ENCODE assay signal across 28 mouse cellular contexts in genomic region chr4:62836875-62837274, GRCm38 (mm10).
DNase-seq lines count a peak whose midpoint lies in the region; ATAC-seq lines count a peak whose summit lies in the region.
"Had no signal": no experiment of that assay in that cellular context is flagged by ENCODE, and none has a peak within 500 bp of the region (broad histone marks: within the 10 kb centered on the region; RNA-seq: fewer than 3 reads in every experiment).

No protein-coding gene starts in this region.

- no peak overlapping the region for H3K4me2 ChIP-seq in intestine, embryonic 14.5 days (ENCODE audit: low read length)
- H3K4me2 ChIP-seq in intestine, embryonic 15.5 days (replicated peaks): no peak overlapping the region
- H3K4me2 ChIP-seq in kidney, embryonic 14.5 days (replicated peaks; ENCODE audit: low read depth, low read length): no peak overlapping the region
- H3K4me2 ChIP-seq: embryonic facial prominence, embryonic 12.5 days; embryonic facial prominence, embryonic 15.5 days; heart, embryonic 12.5 days; heart, embryonic 15.5 days; hindbrain, embryonic 13.5 days had no signal

- 62% methylated on average over 6 of the region's 6 CpGs for WGBS in intestine, embryonic 14.5 days
- WGBS in intestine, embryonic 15.5 days: 59% methylated on average over 6 of the region's 6 CpGs
- 52% methylated on average over 6 of the region's 6 CpGs for WGBS in kidney, embryonic 14.5 days

- no peak overlapping the region for H3K27ac ChIP-seq in intestine, embryonic 14.5 days (ENCODE audit: low read depth)
- H3K27ac ChIP-seq in intestine, embryonic 15.5 days: no peak overlapping the region
- no peak overlapping the region for H3K27ac ChIP-seq in kidney, embryonic 14.5 days (ENCODE audit: low read depth, low read length)
- H3K27ac ChIP-seq: embryonic facial prominence, embryonic 12.5 days; embryonic facial prominence, embryonic 15.5 days; gastrocnemius, adult 2 months; heart, adult 2 months; heart, embryonic 15.5 days; hindbrain, embryonic 10.5 days; hindbrain, embryonic 13.5 days had no signal

- H3K27me3 ChIP-seq in intestine, embryonic 14.5 days (replicated peaks; ENCODE audit: control insufficient read depth, insufficient read depth, low read length): no peaks in the 10 kb centered on the region
- no peaks in the 10 kb centered on the region for H3K27me3 ChIP-seq in intestine, embryonic 15.5 days (replicated peaks)
- H3K27me3 ChIP-seq in kidney, embryonic 14.5 days (ENCODE audit: control insufficient read depth, insufficient read depth, low read length): no peaks in the 10 kb centered on the region
- H3K27me3 ChIP-seq: embryonic facial prominence, embryonic 12.5 days; embryonic facial prominence, embryonic 15.5 days; heart, embryonic 12.5 days; heart, embryonic 15.5 days; hindbrain, embryonic 13.5 days had no signal

- H3K4me1 ChIP-seq in intestine, embryonic 14.5 days (replicated peaks; ENCODE audit: control insufficient read depth, insufficient read depth, low read length): no peaks in the 10 kb centered on the region
- H3K4me1 ChIP-seq in intestine, embryonic 15.5 days (replicated peaks): peaks cover 4% of the 10 kb centered on the region
- peaks cover 4% of the 10 kb centered on the region; the same call in 1 of the 2 replicates for H3K4me1 ChIP-seq in kidney, embryonic 14.5 days (ENCODE audit: control insufficient read depth, insufficient read depth, low read length)
- H3K4me1 ChIP-seq: embryonic facial prominence, embryonic 15.5 days had no signal

- H3K36me3 ChIP-seq in intestine, embryonic 14.5 days (ENCODE audit: control insufficient read depth, insufficient read depth, low read length): no peaks in the 10 kb centered on the region
- H3K36me3 ChIP-seq in intestine, embryonic 15.5 days: no peaks in the 10 kb centered on the region
- H3K36me3 ChIP-seq in kidney, embryonic 14.5 days (ENCODE audit: control insufficient read depth, insufficient read depth, low read length): no peaks in the 10 kb centered on the region
- H3K36me3 ChIP-seq: embryonic facial prominence, embryonic 12.5 days; embryonic facial prominence, embryonic 15.5 days; heart, embryonic 12.5 days; heart, embryonic 15.5 days; hindbrain, embryonic 10.5 days; hindbrain, embryonic 13.5 days had no signal

- no peak overlapping the region for H3K4me3 ChIP-seq in intestine, embryonic 14.5 days (ENCODE audit: low read depth, low read length)
- no peak overlapping the region for H3K4me3 ChIP-seq in intestine, embryonic 15.5 days (replicated peaks)
- H3K4me3 ChIP-seq in kidney, embryonic 14.5 days (ENCODE audit: low read length): no peak overlapping the region
- H3K4me3 ChIP-seq: embryonic facial prominence, embryonic 12.5 days; embryonic facial prominence, embryonic 15.5 days; gastrocnemius, adult 2 months; heart, adult 2 months; heart, embryonic 12.5 days; heart, embryonic 15.5 days; hindbrain, embryonic 10.5 days; hindbrain, embryonic 13.5 days had no signal

- H3K9ac ChIP-seq in intestine, embryonic 14.5 days (ENCODE audit: low read length): no peak overlapping the region
- no peak overlapping the region for H3K9ac ChIP-seq in intestine, embryonic 15.5 days
- no peak overlapping the region for H3K9ac ChIP-seq in kidney, embryonic 14.5 days (ENCODE audit: low read depth, low read length)
- H3K9ac ChIP-seq: embryonic facial prominence, embryonic 12.5 days; embryonic facial prominence, embryonic 15.5 days; forebrain, postnatal 0 days; heart, embryonic 12.5 days; heart, embryonic 15.5 days; hindbrain, embryonic 13.5 days had no signal

- H3K9me3 ChIP-seq in intestine, embryonic 14.5 days (ENCODE audit: control insufficient read depth, low read length): no peaks in the 10 kb centered on the region
- no peaks in the 10 kb centered on the region for H3K9me3 ChIP-seq in intestine, embryonic 15.5 days
- no peaks in the 10 kb centered on the region for H3K9me3 ChIP-seq in kidney, embryonic 14.5 days (ENCODE audit: control insufficient read depth, low read length)
- H3K9me3 ChIP-seq: embryonic facial prominence, embryonic 12.5 days; embryonic facial prominence, embryonic 15.5 days; heart, embryonic 12.5 days; heart, embryonic 15.5 days; hindbrain, embryonic 10.5 days; hindbrain, embryonic 13.5 days had no signal

- DNase-seq in adrenal gland, adult 2 months: peak; percentile 5
- no peak for DNase-seq in adrenal gland, postnatal 14 days
- peak; percentile 34 for DNase-seq in intestine, embryonic 14.5 days (ENCODE audit: low spot score)
- DNase-seq in kidney, postnatal 10 days: peak; percentile 30
- peak; percentile 10 to 18 for DNase-seq in kidney, postnatal 4 days
- no peak for DNase-seq in kidney, adult 18-20 months
- DNase-seq: adrenal gland, postnatal 10 days; cerebellum, adult 11 months; cerebellum, adult 2 months; cerebellum, adult 9-11 months; cerebellum, postnatal 25 days; forebrain, postnatal 0 days; gastrocnemius, adult 2 months; gastrocnemius, postnatal 14 days; heart, adult 2 months; heart, postnatal 10 days; heart, postnatal 36 days had no signal

- no peak for ATAC-seq in intestine, embryonic 14.5 days (replicated peaks; ENCODE audit: low FRiP score, low TSS enrichment, low read depth)
- ATAC-seq in intestine, embryonic 15.5 days: no peak
- ATAC-seq in kidney, embryonic 14.5 days (ENCODE audit: low FRiP score, low TSS enrichment): no peak
- ATAC-seq: activated CD4-positive, CD25-positive, alpha-beta regulatory T cell, adult 4 months; forebrain, embryonic 14.5 days; forebrain, postnatal 0 days; hindbrain, embryonic 16.5 days had no signal

Comparison
In these comparisons a context has a peak if more than half of its experiments do, and no peak if none do; other contexts are left out.
1. DNase-seq: peak in adrenal gland, adult 2 months (single experiment), intestine, embryonic 14.5 days (single experiment), kidney, postnatal 10 days (single experiment) and kidney, postnatal 4 days (2 of 2); none in adrenal gland, postnatal 14 days (single experiment) and kidney, adult 18-20 months (single experiment).